Mouse (Mus musculus): Measurements from ENCODE around the gene Abcc3.

DNA sequence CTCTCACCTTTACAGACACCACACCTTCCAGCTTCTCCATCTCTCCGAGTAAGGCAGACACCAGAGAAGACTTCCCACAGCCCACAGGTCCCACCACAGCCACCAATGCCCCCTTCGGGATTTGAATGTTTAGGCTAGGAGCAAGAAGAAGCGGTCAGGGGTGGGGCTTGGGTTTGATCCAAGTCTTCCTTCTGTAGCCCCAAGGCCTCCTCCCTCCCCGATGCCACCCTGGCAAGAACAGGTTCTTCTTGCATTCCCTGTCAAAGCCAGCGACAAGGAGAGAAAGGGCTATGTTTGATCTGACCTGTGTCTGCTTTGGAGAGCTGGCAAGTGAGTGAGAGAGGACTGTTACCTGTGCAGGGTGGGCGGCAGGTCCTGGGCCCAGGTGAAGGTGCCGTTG, 29.1 kb downstream of the Abcc3 start:
- TF ChIP-seq POLR2A (IDR thresholded peaks at IDR 0.05; ENCODE audit: low read depth, low read length) (no peak), CTCF (IDR thresholded peaks at IDR 0.05; ENCODE audit: borderline replicate concordance, insufficient read depth, low read length) (no peak)

Measured in embryonic fibroblast, embryonic 13.5 days (primary cell).